Mouse (Mus musculus) G1E-ER4 (cell line): ENCODE data around the gene Cnnm2. TPM values are rescaled to one million over a fixed set of nuclear protein-coding genes. Genes with fewer than 3 reads are reported as not detected.

Experiments
- GATA1 ChIP-seq: IDR thresholded peaks from one replicate; pipeline ENCODE4 v1.8.0; 2012; ENCODE audit warnings: low read length, inconsistent platforms
- polyA plus RNA-seq: library from polyadenylated mRNA; stranded (reverse); fragments of >175 nt; gene quantifications from 2 replicates; pipeline ENCODE4 v1.2.3, GENCODE M21; 2012

Gene Cnnm2
- polyA plus RNA-seq, 1 experiment, result 40.8 TPM

- TF ChIP-seq GATA1, result no peak
These were observed 46.9 kb downstream of the Cnnm2 start for GRCm38 (mm10) chr19:46808261-46808660.

DNA sequence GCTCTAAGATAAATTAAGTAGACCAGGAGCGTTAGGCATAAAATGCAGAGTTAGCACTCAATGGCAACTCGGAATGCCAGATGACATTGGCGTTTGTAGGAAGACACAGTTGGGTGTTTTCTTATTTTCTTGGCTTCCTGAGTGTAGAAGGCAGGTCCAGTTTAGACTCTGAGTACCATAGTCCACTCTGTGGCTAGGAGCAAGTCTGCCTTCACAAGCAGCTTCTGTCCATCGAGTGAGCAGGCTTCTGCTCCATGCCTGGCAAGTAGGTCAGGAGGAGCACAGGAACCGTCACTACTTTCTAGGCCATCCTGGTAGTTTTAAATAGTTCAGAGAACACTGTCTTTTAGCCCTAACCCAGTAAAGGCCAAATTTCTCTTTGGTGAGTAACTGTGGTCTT, 47.6 kb downstream of the Cnnm2 start:
- TF ChIP-seq GATA1, result no peak

- TF ChIP-seq GATA1, result no peak
These were observed 57.9 kb downstream of the Cnnm2 start for GRCm38 (mm10) chr19:46819276-46819675.

- no peak for TF ChIP-seq GATA1
These were observed 61.1 kb downstream of the Cnnm2 start for GRCm38 (mm10) chr19:46822491-46822890.

DNA sequence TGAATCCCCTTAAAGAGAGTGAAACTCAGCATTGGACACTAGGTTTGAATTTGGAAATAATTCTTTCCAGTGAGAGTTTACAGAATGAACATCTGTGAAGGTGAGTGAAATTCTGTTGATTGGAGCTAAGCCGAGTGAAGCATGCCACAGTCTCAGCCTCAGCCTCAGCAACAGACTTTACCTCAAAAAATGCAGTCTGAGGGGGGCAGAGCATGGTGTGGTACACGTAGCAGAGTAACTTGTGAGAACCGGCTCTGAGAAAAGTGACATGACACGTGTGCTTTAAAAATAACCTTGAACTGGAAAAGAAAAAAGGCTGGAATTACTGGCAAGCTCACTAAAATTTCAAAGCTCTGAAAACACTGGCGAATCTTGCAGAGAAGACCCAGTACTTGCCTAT, 62.4 kb downstream of the Cnnm2 start:
- no peak for TF ChIP-seq GATA1

GRCm38 (mm10) chr19:46824867-46825266, 63.5 kb downstream of the Cnnm2 start:
- no peak for TF ChIP-seq GATA1

- TF ChIP-seq GATA1, result no peak
These were observed 66.3 kb downstream of the Cnnm2 start for GRCm38 (mm10) chr19:46827654-46828165.

GRCm38 (mm10) chr19:46828961-46829360, 67.6 kb downstream of the Cnnm2 start:
- no peak for TF ChIP-seq GATA1

GRCm38 (mm10) chr19:46831381-46831780, 70.0 kb downstream of the Cnnm2 start:
- no peak for TF ChIP-seq GATA1

DNA sequence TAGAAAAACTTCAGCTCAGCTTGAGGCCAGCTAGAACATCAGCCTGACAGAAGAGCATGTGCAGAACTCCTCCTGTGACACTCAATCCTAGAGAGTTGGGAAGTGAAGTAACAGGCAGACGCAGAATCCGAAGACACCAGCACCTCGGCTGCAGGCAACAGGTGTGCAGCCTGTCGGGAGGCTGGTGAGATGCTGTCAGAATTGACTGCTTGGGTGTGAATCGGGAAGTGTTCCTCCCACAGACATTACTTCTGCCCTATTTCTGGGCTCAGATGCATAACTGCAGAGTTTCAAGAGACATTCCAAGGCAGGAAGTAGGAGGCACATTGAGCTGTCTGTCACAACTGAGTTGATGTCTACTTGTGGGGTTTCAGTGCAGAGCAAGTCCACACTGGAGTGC, 72.9 kb downstream of the Cnnm2 start:
- no peak for TF ChIP-seq GATA1

- no peak for TF ChIP-seq GATA1
These were observed 73.9 kb downstream of the Cnnm2 start for GRCm38 (mm10) chr19:46835339-46835738.

DNA sequence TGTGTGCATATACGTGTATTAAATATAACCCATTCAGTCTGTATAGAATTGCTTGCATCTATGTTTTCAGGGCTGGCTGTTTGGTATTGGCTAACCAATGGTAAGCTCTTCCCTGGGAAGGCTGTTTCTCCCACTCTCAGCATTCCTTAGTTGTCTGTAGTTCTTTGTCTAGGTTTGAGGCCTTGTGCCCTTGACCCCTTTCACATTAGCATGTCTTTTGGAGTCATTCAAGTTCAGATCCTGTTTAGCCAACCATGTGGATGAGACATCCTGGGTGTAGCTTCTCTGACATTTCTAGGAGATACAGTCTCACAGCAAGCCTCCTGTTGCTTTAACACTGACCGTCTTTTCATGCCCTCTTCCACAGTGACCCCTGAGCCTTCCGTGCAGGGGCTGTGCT, 74.7 kb downstream of the Cnnm2 start:
- TF ChIP-seq GATA1, result no peak

GRCm38 (mm10) chr19:46837290-46838079, 76.1 kb downstream of the Cnnm2 start:
- TF ChIP-seq GATA1, result no peak

GRCm38 (mm10) chr19:46841016-46841415, 79.6 kb downstream of the Cnnm2 start:
- no peak for TF ChIP-seq GATA1

DNA sequence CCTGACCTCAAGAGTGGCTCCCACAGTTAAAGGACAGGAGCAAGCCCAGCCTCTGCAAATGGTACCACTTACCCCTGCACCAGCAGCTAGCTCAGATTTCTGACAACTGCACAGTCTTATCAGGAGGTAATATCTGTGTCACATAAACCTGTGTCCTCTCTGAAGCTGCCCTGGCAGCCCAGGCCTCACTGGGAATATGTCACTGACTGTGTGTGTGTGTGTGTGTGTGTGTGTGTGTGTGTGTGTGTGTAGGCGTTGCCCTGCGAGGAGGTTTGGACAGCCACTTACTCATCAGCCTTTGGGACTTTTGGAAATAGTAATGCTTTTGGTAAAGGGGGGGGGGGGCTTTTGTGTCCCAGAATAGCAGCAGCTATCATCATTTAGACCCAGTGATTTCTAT, 81.6 kb downstream of the Cnnm2 start:
- TF ChIP-seq GATA1, result no peak

DNA sequence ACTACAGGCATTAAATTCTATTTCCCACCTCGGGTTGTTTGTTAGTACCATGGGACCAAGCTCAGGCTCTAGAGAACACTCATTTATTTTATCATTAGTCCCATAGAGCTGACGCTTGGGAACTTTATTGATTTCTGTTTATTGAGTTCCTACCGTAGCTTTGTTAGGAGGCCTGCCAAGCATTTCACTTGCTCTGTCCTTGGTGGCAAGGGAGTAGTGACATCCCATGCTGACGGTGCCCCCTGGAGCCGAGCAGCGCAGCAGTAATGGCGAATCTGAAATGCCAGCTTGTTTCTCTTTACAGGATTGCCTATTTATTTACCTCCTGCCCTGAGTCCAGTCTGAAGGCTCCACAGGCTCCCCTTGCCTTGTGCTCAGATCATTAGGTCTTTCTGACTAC, 84.7 kb downstream of the Cnnm2 start:
- TF ChIP-seq GATA1, result no peak

GRCm38 (mm10) chr19:46846459-46846858, 85.1 kb downstream of the Cnnm2 start:
- TF ChIP-seq GATA1, result peak; percentile 72
